Mouse (Mus musculus): ENCODE data around the gene Ube2d1.

GRCm38 (mm10) chr10:71284511-71285125 lies 444 bp downstream of the Ube2d1 start:
- TF ChIP-seq POLR2A (IDR thresholded peaks at IDR 0.05; ENCODE audit: insufficient read depth, low read depth, low read length) (no peak), CTCF (IDR thresholded peaks at IDR 0.05) (no peak), EP300 (IDR thresholded peaks at IDR 0.05; ENCODE audit: insufficient read depth, low read depth, low read length) (no peak)
